Mouse (Mus musculus) cerebellum, adult 2 months (tissue): Measurements from ENCODE around the gene Nars2.

Experiments
- CTCF ChIP-seq: fragments of 200-500 bp; IDR thresholded peaks from 2 replicates; pipeline ENCODE4 v1.5.1; 2011; ENCODE audit warnings: low read depth, mild to moderate bottlenecking, control low read depth, low read length, moderate library complexity, borderline replicate concordance; ENCODE audit not compliant: insufficient read depth
- POLR2A ChIP-seq: fragments of 200-500 bp; IDR thresholded peaks from 2 replicates; pipeline ENCODE4 v1.6.1; 2011; ENCODE audit warnings: low read length, control low read depth, borderline replicate concordance; ENCODE audit not compliant: insufficient read depth

DNA sequence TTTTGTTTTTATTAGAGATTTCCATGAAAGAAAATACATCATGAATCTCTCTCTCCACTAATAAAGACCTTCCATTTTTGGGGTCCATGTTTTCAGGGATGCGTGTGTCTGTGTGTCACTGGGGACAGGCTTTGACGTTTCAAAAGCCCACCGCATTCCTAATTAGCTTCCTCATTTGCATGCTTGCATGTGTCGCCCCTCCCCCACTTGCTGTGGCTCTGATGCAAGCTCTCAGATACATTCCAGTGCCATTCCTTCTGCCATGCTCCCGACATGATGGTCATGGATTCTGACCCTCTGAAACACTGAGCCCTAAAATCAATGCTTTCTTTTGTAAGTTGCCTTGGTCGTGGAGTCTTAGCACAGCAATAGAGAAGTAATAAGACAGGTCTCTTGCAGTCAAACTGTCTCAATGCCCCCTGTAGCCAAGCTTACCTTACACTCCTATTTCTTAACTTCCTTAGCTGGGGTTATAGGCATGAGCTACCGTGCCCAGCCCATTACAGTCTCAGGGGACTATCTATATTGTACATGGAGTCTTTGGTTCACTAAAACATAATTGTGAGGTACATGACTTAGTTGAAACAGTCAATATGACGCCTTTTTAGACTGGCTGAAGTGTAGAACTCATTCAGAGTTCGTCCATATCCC is 35.6 kb downstream of the Nars2 start:
- TF ChIP-seq CTCF, result no peak
- TF ChIP-seq POLR2A, result no peak
